Mouse (Mus musculus) liver, adult 2 months (tissue): ENCODE results near the gene Olfr1500.

Experiments
- CTCF ChIP-seq: fragments of 200-500 bp; IDR thresholded peaks from 2 replicates; pipeline ENCODE4 v1.5.1; 2011; ENCODE audit warnings: low read depth, low read length, control low read depth
- POLR2A ChIP-seq: fragments of 200-500 bp; IDR thresholded peaks from 2 replicates; pipeline ENCODE4 v1.6.1; 2011; ENCODE audit warnings: low read length, control low read depth; ENCODE audit not compliant: insufficient read depth; ENCODE audit errors: extremely low read depth

- TF ChIP-seq POLR2A (no peak), CTCF (no peak)
These were observed 31.2 kb upstream of the Olfr1500 start, which contains the start of gene Olfr1502 for GRCm38 (mm10) chr19:13861495-13861894.
